Mouse (Mus musculus) CD4-positive helper T cell, adult 2 months (primary cell): ENCODE measurements around the gene Prkar1b.

ENCODE experiments used
- DNase-seq: peaks from one replicate; pipeline ENCODE4 v3.0.0-alpha.2; 2012; ENCODE audit warnings: low read depth, missing footprints, low spot score

Prkar1b gene

GRCm38 (mm10) chr5:139110140-139110855 is 39.5 kb downstream of the Prkar1b start:
- no peak for DNase-seq

GRCm38 (mm10) chr5:139107815-139108214 is 42.0 kb downstream of the Prkar1b start:
- no peak for DNase-seq

GRCm38 (mm10) chr5:139101783-139102182 is 48.0 kb downstream of the Prkar1b start:
- no peak for DNase-seq

GRCm38 (mm10) chr5:139098991-139099972 is 50.5 kb downstream of the Prkar1b start:
- no peak for DNase-seq

GRCm38 (mm10) chr5:139095297-139096110 is 54.3 kb downstream of the Prkar1b start:
- DNase-seq, result no peak

GRCm38 (mm10) chr5:139093534-139093933 is 56.3 kb downstream of the Prkar1b start:
- DNase-seq, result no peak

GRCm38 (mm10) chr5:139091713-139092112 is 58.1 kb downstream of the Prkar1b start:
- DNase-seq, result no peak

- no peak for DNase-seq
Observed at GRCm38 (mm10) chr5:139090162-139090561, 59.6 kb downstream of the Prkar1b start.

GRCm38 (mm10) chr5:139088173-139088572 is 61.6 kb downstream of the Prkar1b start:
- DNase-seq, result no peak

GRCm38 (mm10) chr5:139084831-139085519 is 64.8 kb downstream of the Prkar1b start:
- DNase-seq, result no peak

GRCm38 (mm10) chr5:139084302-139084701 is 65.5 kb downstream of the Prkar1b start:
- DNase-seq, result no peak

GRCm38 (mm10) chr5:139083841-139084240 is 66.0 kb downstream of the Prkar1b start:
- no peak for DNase-seq

- no peak for DNase-seq
Observed at GRCm38 (mm10) chr5:139081370-139081769, 68.4 kb downstream of the Prkar1b start.

- DNase-seq, result no peak
Observed at GRCm38 (mm10) chr5:139078156-139078462, 71.7 kb downstream of the Prkar1b start.

GRCm38 (mm10) chr5:139077311-139078155 is 72.3 kb downstream of the Prkar1b start:
- DNase-seq, result no peak

GRCm38 (mm10) chr5:139076450-139076849 is 73.4 kb downstream of the Prkar1b start:
- no peak for DNase-seq

- no peak for DNase-seq
Observed at GRCm38 (mm10) chr5:139075791-139076190, 74.0 kb downstream of the Prkar1b start.

- peak; percentile 69 for DNase-seq
Observed at GRCm38 (mm10) chr5:139075125-139075524, 74.7 kb downstream of the Prkar1b start.

GRCm38 (mm10) chr5:139073977-139074376 is 75.8 kb downstream of the Prkar1b start:
- DNase-seq, result no peak

- no peak for DNase-seq
Observed at GRCm38 (mm10) chr5:139072866-139073265, 76.9 kb downstream of the Prkar1b start.
